Comparison of ENCODE assay signal across 8 mouse cellular contexts in the genomic region with DNA sequence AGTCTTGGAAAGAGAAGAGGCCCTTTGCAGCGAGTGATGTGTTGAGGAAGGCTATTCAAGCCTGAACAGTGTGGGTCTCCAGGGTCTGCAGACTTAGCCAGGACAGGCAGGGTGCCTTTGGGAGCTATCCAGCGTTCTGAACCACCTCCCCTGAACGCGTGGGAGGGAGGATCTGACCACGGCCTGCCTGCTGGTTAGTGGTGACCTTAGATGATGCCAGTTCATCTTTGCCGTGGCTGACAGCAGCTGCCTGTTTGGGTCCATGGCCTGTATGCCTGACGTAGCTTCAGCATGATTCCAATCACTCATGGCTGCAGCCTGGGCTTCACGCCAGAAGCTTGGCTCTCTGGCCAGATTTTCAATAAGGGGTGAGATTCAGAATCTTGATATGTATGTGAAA. TPM values are rescaled to one million over a fixed set of nuclear protein-coding genes. Genes with fewer than 3 reads are reported as not detected.
DNase-seq lines count a peak whose midpoint lies in the region; ATAC-seq lines count a peak whose summit lies in the region.

No protein-coding gene starts in this region.

- no peak overlapping the region for H3K27ac ChIP-seq in embryonic facial prominence, embryonic 10.5 days (replicated peaks)

- no peak overlapping the region for H3K4me3 ChIP-seq in embryonic facial prominence, embryonic 10.5 days

- no peaks in the 10 kb centered on the region for H3K4me1 ChIP-seq in embryonic facial prominence, embryonic 10.5 days

- WGBS in embryonic facial prominence, embryonic 10.5 days: 22% methylated on average over 8 of the region's 8 CpGs

- no peaks in the 10 kb centered on the region for H3K36me3 ChIP-seq in embryonic facial prominence, embryonic 10.5 days (replicated peaks)

- intact Hi-C loops in heart, postnatal 10 days (cut with DNase I): loop anchor here (5.0 kb wide), 1 partner anchor 79 kb away; the partner anchor contains the start of gene Nudt2

- no peak for ATAC-seq in inflammation-experienced regulatory T-cells, adult 6 months

- H3K9me3 ChIP-seq in embryonic facial prominence, embryonic 10.5 days: no peaks in the 10 kb centered on the region

- peak; percentile 46 to 66 for DNase-seq in heart, postnatal 10 days
- no peak for DNase-seq in heart, adult 8-10 months (ENCODE audit: low spot score)
- peak; percentile 29 for DNase-seq in 3T3-L1 (ENCODE audit: low read depth, low spot score)
- DNase-seq in adrenal gland, adult 2 months: peak; percentile 73
- DNase-seq in embryonic facial prominence, embryonic 10.5 days (ENCODE audit: low spot score): peak; percentile 71
- peak; percentile 61 for DNase-seq in lung, postnatal 10 days
- DNase-seq in c-Kit-positive CD71-positive TER-119-positive erythroid progenitor cells, embryonic 14.5 days (ENCODE audit: low spot score): no peak

- H3K27me3 ChIP-seq in embryonic facial prominence, embryonic 10.5 days (replicated peaks; ENCODE audit: low read depth, poor library complexity, severe bottlenecking): no peaks in the 10 kb centered on the region

RNA-seq across cellular contexts. Expression of gene Fam219a, which starts 23.4 kb away (rescaled TPM):
- 10 to 100 TPM; 18.6 to 21.8 TPM for total RNA-seq in heart, postnatal 10 days (2021)
- total RNA-seq in heart, adult 8-10 months (2022): 10 to 100 TPM; 12.3 to 16.5 (median 14.1) TPM
- total RNA-seq in adrenal gland, adult 2 months (2021): 10 to 100 TPM; 14.3 to 20.1 TPM
- 74.7 and 76.1 TPM in 2 replicates for polyA plus RNA-seq in adrenal gland, adult 2 months (2012; rRNA removed)
- 2.0 and 2.6 TPM in 2 replicates for polyA plus RNA-seq in embryonic facial prominence, embryonic 10.5 days (2016; fragmentation: Nextera tagmentation; extraction: Ambion mirVana)
- under 1 TPM; 0.17 to 0.47 (median 0.28) TPM for polyA plus RNA-seq in inflammation-experienced regulatory T-cells, adult 6 months (2017; shearing (Covaris generic))

RNA-seq across cellular contexts. Expression of gene Dnaic1, which starts 23.6 kb away (rescaled TPM):
- 1 to 10 TPM in 1 of 2 experiments, under 1 TPM in 1; 0.84 to 1.6 TPM for total RNA-seq in heart, postnatal 10 days (2021)
- total RNA-seq in heart, adult 8-10 months (2022): 1 to 10 TPM; 1.7 to 6.2 (median 3.5) TPM
- total RNA-seq in adrenal gland, adult 2 months (2021): under 1 TPM in 1 of 2 experiments, not detected in 1; 0.46 TPM
- polyA plus RNA-seq in adrenal gland, adult 2 months (2012; rRNA removed): 0.38 and 0.43 TPM in 2 replicates
- polyA plus RNA-seq in embryonic facial prominence, embryonic 10.5 days (2016; fragmentation: Nextera tagmentation; extraction: Ambion mirVana): 1.3 and 1.8 TPM in 2 replicates
- not detected for polyA plus RNA-seq in inflammation-experienced regulatory T-cells, adult 6 months (2017; shearing (Covaris generic))

RNA-seq across cellular contexts. Expression of gene 1110017D15Rik, which starts 28.9 kb away (rescaled TPM):
- total RNA-seq in heart, postnatal 10 days (2021): under 1 TPM in 1 of 2 experiments, not detected in 1; 0.31 TPM
- total RNA-seq in heart, adult 8-10 months (2022): under 1 TPM in 1 of 4 experiments, not detected in 3; 0.41 TPM
- total RNA-seq in adrenal gland, adult 2 months (2021): under 1 TPM in 1 of 2 experiments, not detected in 1; 0.55 TPM
- 0.40 and 0.66 TPM in 2 replicates for polyA plus RNA-seq in adrenal gland, adult 2 months (2012; rRNA removed)
- polyA plus RNA-seq in embryonic facial prominence, embryonic 10.5 days (2016; fragmentation: Nextera tagmentation; extraction: Ambion mirVana): 5.3 and 6.1 TPM in 2 replicates
- not detected for polyA plus RNA-seq in inflammation-experienced regulatory T-cells, adult 6 months (2017; shearing (Covaris generic))

RNA-seq across cellular contexts. Expression of gene AI464131, which starts 43.1 kb away (rescaled TPM):
- total RNA-seq in heart, postnatal 10 days (2021): 10 to 100 TPM; 10.1 to 10.6 TPM
- total RNA-seq in heart, adult 8-10 months (2022): 10 to 100 TPM; 12.6 to 16.0 (median 13.7) TPM
- total RNA-seq in adrenal gland, adult 2 months (2021): 10 to 100 TPM; 12.3 to 15.2 TPM
- 11.5 and 14.6 TPM in 2 replicates for polyA plus RNA-seq in adrenal gland, adult 2 months (2012; rRNA removed)
- polyA plus RNA-seq in embryonic facial prominence, embryonic 10.5 days (2016; fragmentation: Nextera tagmentation; extraction: Ambion mirVana): 5.7 and 8.9 TPM in 2 replicates
- polyA plus RNA-seq in inflammation-experienced regulatory T-cells, adult 6 months (2017; shearing (Covaris generic)): not detected

Comparison
In these comparisons a context has a peak if more than half of its experiments do, and no peak if none do; other contexts are left out.
1. DNase-seq: peak in heart, postnatal 10 days (2 of 2), 3T3-L1 (single experiment), adrenal gland, adult 2 months (single experiment), embryonic facial prominence, embryonic 10.5 days (single experiment) and lung, postnatal 10 days (single experiment); none in heart, adult 8-10 months (single experiment) and c-Kit-positive CD71-positive TER-119-positive erythroid progenitor cells, embryonic 14.5 days (single experiment).